Mouse (Mus musculus) spleen, adult 2 months (tissue): ENCODE measurements around the gene Rap1gap2. TPM values are rescaled to one million over a fixed set of nuclear protein-coding genes. Genes with fewer than 3 reads are reported as not detected.

ENCODE experiments used
- DNase-seq, 2 experiments: peaks; one replicate each; pipeline versions ENCODE4 v3.0.0 to v3.0.0-alpha.2; 2012 to 2021; ENCODE audit warnings: low spot score in 2 of 2, low read depth in 1 of 2
- H3K27ac ChIP-seq: fragments of 200-500 bp; 2 replicates; pipeline ENCODE4 v1.5.1; 2012; ENCODE audit warnings: low read length, inconsistent platforms; ENCODE audit not compliant: insufficient read depth
- H3K27me3 ChIP-seq: fragments of 200-500 bp; 2 replicates; pipeline ENCODE4 v1.6.1; 2012; ENCODE audit warnings: mild to moderate bottlenecking, moderate library complexity, low read length, inconsistent platforms; ENCODE audit not compliant: control insufficient read depth, insufficient read depth
- H3K36me3 ChIP-seq: fragments of 200-500 bp; 2 replicates; pipeline ENCODE4 v1.6.1; 2012; ENCODE audit warnings: mild to moderate bottlenecking, low read length, inconsistent platforms; ENCODE audit not compliant: control insufficient read depth, insufficient read depth
- H3K4me1 ChIP-seq: fragments of 200-500 bp; 2 replicates; pipeline ENCODE4 v1.6.1; 2011; ENCODE audit warnings: inconsistent platforms; ENCODE audit not compliant: control insufficient read depth, insufficient read depth, insufficient read length
- H3K4me3 ChIP-seq: fragments of 200-500 bp; 2 replicates; pipeline ENCODE4 v1.5.1; 2011; ENCODE audit warnings: mild to moderate bottlenecking, inconsistent platforms; ENCODE audit not compliant: insufficient read depth, insufficient read length; ENCODE audit errors: extremely low read depth
- CTCF ChIP-seq: fragments of 200-500 bp; IDR thresholded peaks from 2 replicates; pipeline ENCODE4 v1.5.1; 2011; ENCODE audit warnings: mild to moderate bottlenecking, inconsistent platforms; ENCODE audit not compliant: insufficient read depth, insufficient read length, insufficient replicate concordance; ENCODE audit errors: extremely low read depth
- POLR2A ChIP-seq: fragments of 200-500 bp; IDR thresholded peaks from 2 replicates; pipeline ENCODE4 v1.6.1; 2011; ENCODE audit warnings: low read depth, low read length, inconsistent platforms
- WGBS: fragments of 180-500 bp; shearing (Covaris S2); methylation state at CpG from one replicate; pipeline ENCODE4 v1.1.7; 2018; 5-methylcytosine and 5-hydroxymethylcytosine counted together
- polyA plus RNA-seq: library from polyadenylated mRNA; depleted of rRNA; stranded (reverse); fragments of >200 nt; gene quantifications from 2 replicates; pipeline ENCODE4 v1.2.3, GENCODE M21; 2012

Rap1gap2 gene
- polyA plus RNA-seq, 1 experiment: 11.3 TPM

- no peak overlapping the region for H3K27ac ChIP-seq
- H3K27me3 ChIP-seq: no peaks in the 10 kb centered on the region
- H3K4me3 ChIP-seq: no peak overlapping the region
- H3K36me3 ChIP-seq: no peaks in the 10 kb centered on the region
- no peaks in the 10 kb centered on the region for H3K4me1 ChIP-seq
- WGBS: 88% methylated on average over 18 of the region's 18 CpGs
- no peak for TF ChIP-seq CTCF
- no peak for TF ChIP-seq POLR2A
- no peak for DNase-seq
Observed at GRCm38 (mm10) chr11:74395583-74395982, 215.1 kb downstream of the Rap1gap2 start.

- Histone ChIP-seq H3K4me1 (no peaks in the 10 kb centered on the region), H3K27me3 (no peaks in the 10 kb centered on the region), H3K27ac (no peak overlapping the region), H3K4me3 (no peak overlapping the region), H3K36me3 (no peaks in the 10 kb centered on the region)
- TF ChIP-seq POLR2A (no peak), CTCF (no peak)
- no peak for DNase-seq
- WGBS: 93% methylated on average over 5 of the region's 5 CpGs
Observed at GRCm38 (mm10) chr11:74393489-74393888, 217.2 kb downstream of the Rap1gap2 start.

GRCm38 (mm10) chr11:74392903-74393302 lies 217.8 kb downstream of the Rap1gap2 start:
- TF ChIP-seq CTCF (no peak), POLR2A (no peak)
- Histone ChIP-seq H3K4me1 (no peaks in the 10 kb centered on the region), H3K27ac (no peak overlapping the region), H3K36me3 (no peaks in the 10 kb centered on the region), H3K27me3 (no peaks in the 10 kb centered on the region), H3K4me3 (no peak overlapping the region)
- WGBS: 90% methylated on average over 6 of the region's 6 CpGs
- DNase-seq: no peak

GRCm38 (mm10) chr11:74391899-74392298 lies 218.8 kb downstream of the Rap1gap2 start:
- 71% methylated on average over 11 of the region's 11 CpGs for WGBS
- H3K27me3 ChIP-seq: no peaks in the 10 kb centered on the region
- DNase-seq: no peak
- TF ChIP-seq CTCF (no peak), POLR2A (no peak)
- no peak overlapping the region for H3K27ac ChIP-seq
- H3K4me1 ChIP-seq: no peaks in the 10 kb centered on the region
- no peaks in the 10 kb centered on the region for H3K36me3 ChIP-seq
- no peak overlapping the region for H3K4me3 ChIP-seq

- H3K36me3 ChIP-seq: no peaks in the 10 kb centered on the region
- 88% methylated on average over 5 of the region's 5 CpGs for WGBS
- no peak for DNase-seq
- no peak overlapping the region for H3K27ac ChIP-seq
- no peaks in the 10 kb centered on the region for H3K27me3 ChIP-seq
- TF ChIP-seq CTCF (no peak), POLR2A (no peak)
- no peaks in the 10 kb centered on the region for H3K4me1 ChIP-seq
- H3K4me3 ChIP-seq: no peak overlapping the region
Observed at GRCm38 (mm10) chr11:74387203-74387602, 223.5 kb downstream of the Rap1gap2 start.

GRCm38 (mm10) chr11:74385674-74386073 lies 225.0 kb downstream of the Rap1gap2 start:
- Histone ChIP-seq H3K27ac (no peak overlapping the region), H3K27me3 (no peaks in the 10 kb centered on the region), H3K36me3 (no peaks in the 10 kb centered on the region), H3K4me3 (no peak overlapping the region), H3K4me1 (no peaks in the 10 kb centered on the region)
- TF ChIP-seq POLR2A (no peak), CTCF (no peak)
- 96% methylated on average over 9 of the region's 9 CpGs for WGBS
- DNase-seq: no peak

- WGBS: 65% methylated on average over 4 of the region's 4 CpGs
- Histone ChIP-seq H3K4me1 (no peaks in the 10 kb centered on the region), H3K27me3 (no peaks in the 10 kb centered on the region), H3K36me3 (no peaks in the 10 kb centered on the region), H3K4me3 (no peak overlapping the region), H3K27ac (no peak overlapping the region)
- TF ChIP-seq CTCF: no peak
- TF ChIP-seq POLR2A: no peak
- no peak for DNase-seq
Observed at GRCm38 (mm10) chr11:74379166-74379873, 231.4 kb downstream of the Rap1gap2 start.
